Mouse (Mus musculus) kidney, postnatal 0 days (tissue): Measurements from ENCODE around the gene Ust. TPM values are rescaled to one million over a fixed set of nuclear protein-coding genes. Genes with fewer than 3 reads are reported as not detected.
A peak's percentile ranks its signal among the peaks of the same experiment; 100 is the strongest.

Experiments used
- ATAC-seq: fragments of 200-750 bp; cut with Nextera tagmentation; replicated peaks from 2 replicates; pipeline ENCODE4 v1.8.0; 2017; ENCODE audit warnings: low read depth, moderate number of reproducible peaks, moderate TSS enrichment, moderate library complexity; ENCODE audit not compliant: low FRiP score
- DNase-seq: peaks from one replicate; pipeline ENCODE4 v3.0.0-alpha.2; 2016; ENCODE audit warnings: low spot score
- H3K27ac ChIP-seq: fragments of 300-500 bp; sonication (generic); 2 replicates; pipeline ENCODE4 v1.5.1; 2014; ENCODE audit warnings: mild to moderate bottlenecking
- H3K27me3 ChIP-seq: fragments of 300-500 bp; sonication (generic); 2 replicates; pipeline ENCODE4 v1.6.1; 2014; ENCODE audit warnings: low read length, mixed read lengths; ENCODE audit not compliant: insufficient read depth
- H3K36me3 ChIP-seq: fragments of 300-500 bp; sonication (generic); 2 replicates; pipeline ENCODE4 v1.6.1; 2014; ENCODE audit warnings: low read length, mixed read lengths; ENCODE audit not compliant: insufficient read depth
- H3K4me1 ChIP-seq: fragments of 300-500 bp; sonication (generic); replicated peaks from 2 replicates; pipeline ENCODE4 v1.6.1; 2014; ENCODE audit warnings: antibody characterized with exemption, low read length, mixed read lengths; ENCODE audit not compliant: insufficient read depth
- H3K4me2 ChIP-seq: fragments of 300-500 bp; sonication (generic); 2 replicates; pipeline ENCODE4 v1.6.1; 2014; ENCODE audit warnings: mild to moderate bottlenecking, low read length, moderate library complexity, mixed read lengths
- H3K4me3 ChIP-seq: fragments of 300-500 bp; sonication (generic); replicated peaks from 2 replicates; pipeline ENCODE4 v1.5.1; 2014; ENCODE audit warnings: low read depth, low read length
- H3K9ac ChIP-seq: fragments of 300-500 bp; sonication (generic); 2 replicates; pipeline ENCODE4 v1.6.1; 2014; ENCODE audit warnings: low read depth, low read length
- H3K9me3 ChIP-seq: fragments of 300-500 bp; sonication (generic); replicated peaks from 2 replicates; pipeline ENCODE4 v1.6.1; 2016; ENCODE audit warnings: low read length, inconsistent platforms, mixed read lengths
- CTCF ChIP-seq: IDR thresholded peaks from 2 replicates; pipeline ENCODE4 v1.5.1; 2016; ENCODE audit warnings: antibody characterized with exemption, low read depth, mild to moderate bottlenecking, moderate library complexity
- WGBS: fragments of 180-500 bp; shearing (Covaris S2); extraction: QIAGEN DNeasy Blood & Tissue Kit; methylation state at CpG from one replicate; pipeline ENCODE4 v1.1.7; 2014; 5-methylcytosine and 5-hydroxymethylcytosine counted together
- polyA plus RNA-seq: library from polyadenylated mRNA; unstranded; fragments of >200 nt; fragmentation: Nextera tagmentation; extraction: Ambion mirVana; gene quantifications from 2 replicates; pipeline ENCODE4 v1.2.1, GENCODE M21; 2015

The Ust gene
- polyA plus RNA-seq, 1 experiment from 2014 or later, result 4.5 TPM

GRCm38 (mm10) chr10:8297214-8297613, 221.4 kb downstream of the Ust start:
- no peak for DNase-seq

GRCm38 (mm10) chr10:8290661-8291060, 228.0 kb downstream of the Ust start:
- Histone ChIP-seq H3K27ac (no peak overlapping the region), H3K9ac (no peak overlapping the region), H3K36me3 (no peaks in the 10 kb centered on the region), H3K4me3 (no peak overlapping the region), H3K4me1 (0 out of 2 replicates have a peak, but pooled peaks cover 7% of the 10 kb centered on the region), H3K27me3 (no peaks in the 10 kb centered on the region), H3K4me2 (no peak overlapping the region), H3K9me3 (no peaks in the 10 kb centered on the region)
- WGBS, result 47% methylated on average over 5 of the region's 5 CpGs
- no peak for TF ChIP-seq CTCF
- ATAC-seq, result no peak
- no peak for DNase-seq

More at GRCm38 (mm10) chr10:8297214-8297613, 221.4 kb downstream of the Ust start:
- H3K4me3 ChIP-seq, result no peak overlapping the region
- ATAC-seq, result no peak
- H3K27me3 ChIP-seq, result no peaks in the 10 kb centered on the region
- no peaks in the 10 kb centered on the region for H3K4me1 ChIP-seq
- WGBS, result 58% methylated on average over 2 of the region's 2 CpGs
- H3K36me3 ChIP-seq, result no peaks in the 10 kb centered on the region
- H3K4me2 ChIP-seq, result no peak overlapping the region
- no peak overlapping the region for H3K9ac ChIP-seq
- TF ChIP-seq CTCF, result no peak
- no peak overlapping the region for H3K27ac ChIP-seq
- no peaks in the 10 kb centered on the region for H3K9me3 ChIP-seq

GRCm38 (mm10) chr10:8287350-8287791, 231.3 kb downstream of the Ust start:
- DNase-seq (peak; percentile 36), ATAC-seq (peak; percentile 52; the same call in 1 of the 2 replicates)
- WGBS, result 11% methylated on average over 6 of the region's 6 CpGs
- TF ChIP-seq CTCF, result no peak
- Histone ChIP-seq H3K4me3 (no peak overlapping the region), H3K27ac (0 out of 2 replicates have a peak overlapping the region, but pooled peaks have one; percentile 8), H3K4me1 (0 out of 2 replicates have a peak, but pooled peaks cover 7% of the 10 kb centered on the region), H3K9me3 (no peaks in the 10 kb centered on the region), H3K4me2 (peak overlapping the region; percentile 23), H3K36me3 (no peaks in the 10 kb centered on the region), H3K9ac (no peak overlapping the region), H3K27me3 (no peaks in the 10 kb centered on the region)

GRCm38 (mm10) chr10:8283991-8284390, 234.6 kb downstream of the Ust start:
- Histone ChIP-seq H3K9me3 (no peaks in the 10 kb centered on the region), H3K9ac (no peak overlapping the region), H3K36me3 (no peaks in the 10 kb centered on the region), H3K27ac (no peak overlapping the region), H3K4me1 (0 out of 2 replicates have a peak, but pooled peaks cover 7% of the 10 kb centered on the region), H3K4me2 (no peak overlapping the region), H3K4me3 (no peak overlapping the region), H3K27me3 (no peaks in the 10 kb centered on the region)
- no peak for TF ChIP-seq CTCF
- 84% methylated on average over 3 of the region's 3 CpGs for WGBS
- DNase-seq, result no peak
- no peak for ATAC-seq

GRCm38 (mm10) chr10:8277094-8277493, 241.5 kb downstream of the Ust start:
- H3K27me3 ChIP-seq, result no peaks in the 10 kb centered on the region
- 87% methylated on average over 5 of the region's 5 CpGs for WGBS

GRCm38 (mm10) chr10:8269681-8270080, 248.9 kb downstream of the Ust start:
- Histone ChIP-seq H3K27me3 (no peaks in the 10 kb centered on the region), H3K36me3 (no peaks in the 10 kb centered on the region), H3K4me2 (no peak overlapping the region), H3K4me1 (no peaks in the 10 kb centered on the region), H3K4me3 (no peak overlapping the region), H3K9ac (no peak overlapping the region), H3K27ac (no peak overlapping the region), H3K9me3 (no peaks in the 10 kb centered on the region)
- TF ChIP-seq CTCF, result no peak
- DNase-seq, result no peak
- ATAC-seq, result no peak
- 92% methylated on average over 4 of the region's 4 CpGs for WGBS

More at GRCm38 (mm10) chr10:8277094-8277493, 241.5 kb downstream of the Ust start:
- no peak for TF ChIP-seq CTCF
- ATAC-seq (no peak), DNase-seq (no peak)
- H3K36me3 ChIP-seq, result no peaks in the 10 kb centered on the region
- H3K4me2 ChIP-seq, result no peak overlapping the region
- no peaks in the 10 kb centered on the region for H3K4me1 ChIP-seq
- no peak overlapping the region for H3K9ac ChIP-seq
- no peak overlapping the region for H3K4me3 ChIP-seq
- H3K9me3 ChIP-seq, result no peaks in the 10 kb centered on the region
- H3K27ac ChIP-seq, result no peak overlapping the region

- Histone ChIP-seq H3K4me2 (no peak overlapping the region), H3K4me3 (no peak overlapping the region), H3K27ac (no peak overlapping the region), H3K4me1 (0 out of 2 replicates have a peak, but pooled peaks cover 3% of the 10 kb centered on the region), H3K36me3 (no peaks in the 10 kb centered on the region), H3K9ac (no peak overlapping the region), H3K27me3 (no peaks in the 10 kb centered on the region), H3K9me3 (no peaks in the 10 kb centered on the region)
- no peak for TF ChIP-seq CTCF
- ATAC-seq, result peak; percentile 89
- DNase-seq, result peak; percentile 93
- WGBS, result 5% methylated on average over 4 of the region's 4 CpGs
Observed at GRCm38 (mm10) chr10:8259716-8260115, 258.9 kb downstream of the Ust start.
